Mouse (Mus musculus): ENCODE measurements around the gene Mcm2.

DNA sequence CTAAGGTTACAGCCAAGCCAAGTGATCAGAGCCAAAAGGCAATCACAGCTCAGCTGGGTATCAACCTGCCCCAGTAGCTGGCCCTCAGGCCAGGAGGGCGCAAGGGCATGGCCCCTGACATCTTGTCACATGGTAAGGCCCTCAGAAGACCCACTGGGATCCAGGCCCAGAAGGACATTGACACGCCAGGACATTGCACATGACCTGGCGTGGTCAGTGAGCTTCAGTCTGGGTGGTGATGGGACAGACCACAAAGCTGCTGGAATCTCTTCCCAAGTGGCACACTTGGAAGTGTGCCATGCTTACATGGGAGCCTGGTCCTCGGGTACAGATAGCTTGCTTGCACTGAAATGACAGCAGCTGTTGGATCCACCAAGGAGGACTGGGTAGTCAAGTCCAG, 14.4 kb upstream of the Mcm2 start:
- TF ChIP-seq CTCF (IDR thresholded peaks at IDR 0.05; ENCODE audit: low read depth), result no peak
- TF ChIP-seq EP300 (IDR thresholded peaks at IDR 0.05; ENCODE audit: low read depth), result peak; percentile 74

Data from heart, postnatal 0 days (tissue).